Mouse (Mus musculus): ENCODE results near the gene Tbc1d8.

Tbc1d8 gene

DNA sequence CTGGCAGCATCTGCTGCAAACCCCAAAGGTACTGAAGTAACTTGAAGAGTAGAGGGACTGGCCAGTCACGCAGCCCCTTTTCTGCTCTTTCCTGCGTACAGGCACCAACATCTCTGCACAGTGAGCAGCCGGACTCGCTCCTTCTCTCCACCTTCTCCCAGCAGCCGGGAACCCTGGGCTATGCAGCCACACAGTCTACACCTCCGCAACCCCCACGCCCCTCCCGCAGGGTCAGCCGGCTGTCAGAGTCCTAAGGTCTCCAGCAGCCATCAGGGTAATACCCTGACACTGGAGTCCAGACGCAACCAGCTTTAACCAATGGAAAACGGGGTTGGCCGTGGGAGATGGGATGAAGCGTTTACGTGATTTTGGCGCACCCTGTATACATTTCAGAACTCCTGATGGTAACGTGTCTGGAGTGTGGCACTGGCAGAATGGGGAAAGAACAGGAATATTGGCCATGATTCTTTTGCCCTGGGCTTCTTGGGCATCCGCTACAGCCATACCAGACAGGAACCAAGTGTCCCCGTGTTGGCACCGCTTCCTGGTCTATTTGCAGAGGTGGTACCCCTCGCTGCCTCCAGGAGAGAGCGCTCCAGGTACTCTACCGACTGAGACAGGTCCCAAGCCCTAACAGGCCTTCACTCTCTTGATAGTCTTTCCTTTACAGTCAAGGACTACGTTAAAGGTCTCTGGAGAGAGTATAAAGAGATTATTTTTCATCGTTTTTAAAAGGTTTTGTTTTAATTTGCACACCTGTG is 116.6 kb downstream of the Tbc1d8 start:
- DNase-seq (ENCODE audit: low spot score) = no peak

DNA sequence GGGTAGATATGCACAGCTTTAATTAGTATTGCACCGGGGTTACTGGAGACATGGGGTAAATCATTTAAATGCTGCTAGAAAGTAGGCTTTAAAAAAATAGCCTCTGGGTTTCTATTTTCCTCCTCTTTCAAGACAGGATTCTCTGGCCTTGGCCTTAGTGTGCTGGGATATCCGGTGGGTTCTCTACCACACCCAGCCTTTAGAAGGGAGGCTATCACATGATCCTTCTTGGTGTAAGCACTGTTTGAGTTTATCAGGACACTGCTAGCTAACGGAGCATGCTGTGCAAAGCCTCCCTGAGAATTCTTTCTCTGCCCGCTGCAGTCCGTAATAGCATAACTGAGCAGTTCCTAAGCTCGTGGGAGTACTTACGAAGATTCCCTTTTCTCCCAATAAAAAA is 129.1 kb downstream of the Tbc1d8 start:
- no peak for DNase-seq (ENCODE audit: low spot score)

- DNase-seq (ENCODE audit: low spot score) = no peak
Measured at GRCm38 (mm10) chr1:39349001-39349400, 129.6 kb downstream of the Tbc1d8 start.

GRCm38 (mm10) chr1:39344981-39345600 is 133.5 kb downstream of the Tbc1d8 start:
- DNase-seq (ENCODE audit: low spot score) = no peak

GRCm38 (mm10) chr1:39343242-39343641 is 135.3 kb downstream of the Tbc1d8 start:
- no peak for DNase-seq (ENCODE audit: low spot score)

GRCm38 (mm10) chr1:39341807-39342206 is 136.7 kb downstream of the Tbc1d8 start:
- no peak for DNase-seq (ENCODE audit: low spot score)

DNA sequence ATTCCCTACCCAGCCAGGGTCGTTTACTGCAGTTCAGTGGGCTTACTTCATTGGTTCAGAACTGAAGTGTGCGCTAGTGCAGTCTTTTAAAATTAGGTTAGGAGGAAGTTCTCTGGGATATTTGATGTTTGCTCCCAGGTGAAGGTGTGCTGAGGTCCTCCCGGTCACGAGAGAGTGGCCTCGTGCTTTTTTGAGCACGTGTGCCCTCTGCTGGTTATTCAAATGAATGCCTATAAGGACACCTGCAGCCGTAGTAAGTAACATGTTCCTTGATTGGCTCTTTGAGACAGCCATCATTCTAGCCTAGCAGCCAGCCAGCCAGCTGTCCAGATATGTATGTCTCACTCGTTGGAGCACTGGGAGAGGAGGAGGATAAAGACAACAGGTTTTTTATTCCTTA is 137.9 kb downstream of the Tbc1d8 start:
- DNase-seq (ENCODE audit: low spot score) = peak; percentile 47

- DNase-seq (ENCODE audit: low spot score) = no peak
Measured at GRCm38 (mm10) chr1:39340156-39340555, 138.4 kb downstream of the Tbc1d8 start.

- DNase-seq (ENCODE audit: low spot score) = no peak
Measured at GRCm38 (mm10) chr1:39339455-39339854, 139.1 kb downstream of the Tbc1d8 start.

- no peak for DNase-seq (ENCODE audit: low spot score)
Measured at GRCm38 (mm10) chr1:39338831-39339230, 139.7 kb downstream of the Tbc1d8 start.

DNA sequence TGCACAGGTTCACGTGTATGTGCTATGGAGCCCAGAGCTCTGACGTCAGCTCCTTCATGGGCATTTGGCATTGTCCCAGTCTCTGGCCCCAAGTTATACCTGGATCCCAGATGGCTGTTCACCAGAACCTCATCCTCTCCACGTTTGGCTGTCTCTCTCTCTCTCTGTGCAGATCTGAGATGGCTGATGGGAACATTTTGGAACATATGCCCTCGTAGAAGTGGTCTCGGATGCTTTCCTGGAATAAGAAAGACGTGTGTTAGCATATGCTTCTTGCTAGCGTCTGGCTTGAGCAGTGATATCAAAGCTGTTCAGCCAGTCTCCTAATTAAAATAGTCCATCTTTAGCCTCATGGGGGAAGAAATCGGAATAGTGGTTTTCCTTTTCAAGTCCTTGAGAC is 141.8 kb downstream of the Tbc1d8 start:
- no peak for DNase-seq (ENCODE audit: low spot score)

DNA sequence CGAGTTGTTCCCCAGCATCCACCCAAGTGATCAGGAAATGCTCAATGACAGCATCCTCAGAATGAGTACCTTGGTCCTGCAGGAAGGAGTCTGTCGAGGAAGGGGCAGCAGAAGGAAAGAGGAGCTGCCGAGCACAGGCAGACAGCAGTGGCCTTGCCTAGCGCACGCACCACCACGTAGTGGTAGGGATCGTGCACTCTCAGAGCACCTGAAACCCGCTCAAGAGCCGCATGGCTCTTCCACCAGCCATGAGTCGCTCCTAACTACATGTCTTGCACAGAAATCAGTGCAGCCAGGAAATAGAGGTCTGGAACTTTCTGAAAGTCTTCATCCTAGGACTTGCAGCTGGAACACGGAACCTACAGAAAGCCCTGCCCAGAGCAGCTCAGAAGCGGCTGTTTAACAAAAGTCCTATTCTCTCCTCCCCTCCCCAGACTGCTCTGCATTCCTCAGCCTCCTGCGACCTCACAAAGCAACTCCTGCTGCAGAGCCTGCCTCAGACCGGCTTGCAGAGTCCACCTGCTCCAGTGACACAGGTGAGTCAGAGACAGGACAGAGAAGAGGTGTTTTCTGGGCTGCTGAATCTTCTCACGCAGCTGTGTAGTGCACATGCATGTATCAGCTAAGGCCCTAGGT is 142.9 kb downstream of the Tbc1d8 start:
- no peak for DNase-seq (ENCODE audit: low spot score)

- no peak for DNase-seq (ENCODE audit: low spot score)
Measured at GRCm38 (mm10) chr1:39332456-39332855, 146.1 kb downstream of the Tbc1d8 start.

DNA sequence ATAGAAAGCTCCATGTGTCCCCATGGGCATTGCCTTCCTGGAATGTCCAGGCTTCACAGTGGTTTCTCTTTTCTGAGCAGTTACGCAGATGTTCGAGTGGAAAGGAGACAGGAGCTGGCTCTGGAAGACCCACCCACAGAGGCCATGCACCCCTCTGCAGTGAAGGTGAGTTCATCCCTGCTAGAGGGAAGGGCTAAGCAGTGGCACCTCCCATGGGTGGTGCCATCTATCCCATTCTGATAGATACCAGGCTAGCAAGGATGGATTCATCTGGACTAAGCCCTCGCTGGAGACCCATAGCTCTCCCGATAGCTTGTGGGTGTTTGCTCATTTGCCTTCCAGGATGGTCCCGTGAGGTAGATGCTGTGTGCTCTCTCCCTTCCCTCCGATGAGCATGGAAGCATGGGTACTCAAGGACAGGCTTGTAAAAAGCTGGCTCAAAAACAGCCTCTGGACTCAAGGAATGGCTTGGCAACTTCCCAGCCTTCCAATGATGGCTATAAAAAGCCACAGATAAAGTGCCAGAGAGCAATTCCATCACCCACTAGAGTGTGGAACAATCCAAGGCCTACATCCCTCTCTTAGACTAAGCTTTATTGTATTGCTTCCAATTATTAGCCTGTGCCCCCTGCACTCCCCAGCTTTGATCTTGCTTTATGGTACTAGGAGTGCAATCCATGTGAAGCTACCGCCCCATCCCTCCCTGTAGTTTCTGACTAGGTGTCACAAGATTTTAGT is 147.5 kb downstream of the Tbc1d8 start:
- no peak for DNase-seq (ENCODE audit: low spot score)

DNA sequence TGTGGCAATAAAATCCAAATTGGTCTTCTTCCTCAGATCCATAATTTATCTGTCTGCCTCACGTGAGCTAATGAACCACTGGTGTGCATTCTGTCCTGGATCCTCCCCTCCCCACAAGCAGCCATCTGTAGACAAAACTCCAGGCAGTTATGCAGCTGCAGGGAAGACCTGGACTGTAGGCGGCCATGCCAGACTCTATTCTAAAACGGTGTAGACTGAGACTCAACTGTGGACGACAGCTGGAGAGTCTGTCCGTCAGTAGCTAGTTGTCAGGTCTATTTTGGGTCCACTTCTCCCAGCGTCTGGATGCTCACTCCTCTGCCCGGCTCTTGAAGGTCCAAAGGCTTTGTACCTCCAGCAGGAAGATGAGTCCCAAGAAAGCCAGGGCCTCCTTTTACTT is 151.0 kb downstream of the Tbc1d8 start:
- no peak for DNase-seq (ENCODE audit: low spot score)

GRCm38 (mm10) chr1:39325228-39325627 is 153.3 kb downstream of the Tbc1d8 start:
- no peak for DNase-seq (ENCODE audit: low spot score)

GRCm38 (mm10) chr1:39321954-39322353 is 156.6 kb downstream of the Tbc1d8 start:
- DNase-seq (ENCODE audit: low spot score) = no peak

All from urinary bladder, postnatal 25 days (tissue).